Mouse (Mus musculus): ENCODE measurements around the gene Zfp609. TPM values are rescaled to one million over a fixed set of nuclear protein-coding genes. Genes with fewer than 3 reads are reported as not detected.

Zfp609 gene
- polyA plus RNA-seq, 1 experiment from 2014 or later, result 7.7 TPM

GRCm38 (mm10) chr9:65755673-65756375 lies 71.5 kb downstream of the Zfp609 start:
- Histone ChIP-seq H3K4me3 (no peak overlapping the region), H3K4me1 (replicated peaks) (peaks cover 22% of the 10 kb centered on the region), H3K4me2 (no peak overlapping the region), H3K27me3 (no peaks in the 10 kb centered on the region), H3K9ac (no peak overlapping the region), H3K36me3 (no peaks in the 10 kb centered on the region), H3K9me3 (no peaks in the 10 kb centered on the region), H3K27ac (replicated peaks) (peak overlapping the region; percentile 59)
- ATAC-seq (ENCODE audit: low FRiP score, low read depth), result 0 out of 2 replicates have a peak, but pooled peaks have one; percentile 30
- WGBS, result 52% methylated on average over 7 of the region's 7 CpGs

GRCm38 (mm10) chr9:65755164-65755563 lies 72.2 kb downstream of the Zfp609 start:
- ATAC-seq (ENCODE audit: low FRiP score, low read depth), result no peak
- no peak overlapping the region for H3K27ac ChIP-seq (replicated peaks)
- no peaks in the 10 kb centered on the region for H3K36me3 ChIP-seq
- no peaks in the 10 kb centered on the region for H3K9me3 ChIP-seq
- peaks cover 15% of the 10 kb centered on the region for H3K4me1 ChIP-seq (replicated peaks)
- 85% methylated on average over 1 of the region's 1 CpGs for whole genome bisulfite sequencing
- no peak overlapping the region for H3K4me3 ChIP-seq
- no peak overlapping the region for H3K9ac ChIP-seq
- no peak overlapping the region for H3K4me2 ChIP-seq
- no peaks in the 10 kb centered on the region for H3K27me3 ChIP-seq

- ATAC-seq (ENCODE audit: low FRiP score, low read depth), result no peak
- peaks cover 22% of the 10 kb centered on the region for H3K4me1 ChIP-seq (replicated peaks)
- 96% methylated on average over 3 of the region's 3 CpGs for WGBS
- no peaks in the 10 kb centered on the region for H3K9me3 ChIP-seq
- no peak overlapping the region for H3K4me3 ChIP-seq
- no peak overlapping the region for H3K4me2 ChIP-seq
- H3K9ac ChIP-seq, result no peak overlapping the region
- H3K36me3 ChIP-seq, result no peaks in the 10 kb centered on the region
- H3K27me3 ChIP-seq, result no peaks in the 10 kb centered on the region
- H3K27ac ChIP-seq (replicated peaks), result no peak overlapping the region
Measured at GRCm38 (mm10) chr9:65752632-65753031, 74.7 kb downstream of the Zfp609 start.

- Histone ChIP-seq H3K4me3 (no peak overlapping the region), H3K4me2 (no peak overlapping the region), H3K27ac (replicated peaks) (no peak overlapping the region), H3K9me3 (no peaks in the 10 kb centered on the region), H3K4me1 (replicated peaks) (peaks cover 20% of the 10 kb centered on the region), H3K9ac (no peak overlapping the region), H3K27me3 (no peaks in the 10 kb centered on the region), H3K36me3 (no peaks in the 10 kb centered on the region)
- ATAC-seq (ENCODE audit: low FRiP score, low read depth), result no peak
- WGBS, result 96% methylated on average over 7 of the region's 7 CpGs
Measured at GRCm38 (mm10) chr9:65751906-65752305, 75.5 kb downstream of the Zfp609 start.

GRCm38 (mm10) chr9:65748102-65748501 lies 79.3 kb downstream of the Zfp609 start:
- H3K9me3 ChIP-seq, result no peaks in the 10 kb centered on the region
- no peak overlapping the region for H3K9ac ChIP-seq
- 44% methylated on average over 4 of the region's 4 CpGs for WGBS
- ATAC-seq (ENCODE audit: low FRiP score, low read depth), result no peak
- H3K27ac ChIP-seq (replicated peaks), result peak overlapping the region; percentile 1; the same call in 1 of the 2 replicates
- H3K27me3 ChIP-seq, result no peaks in the 10 kb centered on the region
- H3K4me3 ChIP-seq, result no peak overlapping the region
- peaks cover 40% of the 10 kb centered on the region for H3K4me1 ChIP-seq (replicated peaks)
- H3K4me2 ChIP-seq, result no peak overlapping the region
- H3K36me3 ChIP-seq, result no peaks in the 10 kb centered on the region

- H3K4me2 ChIP-seq, result no peak overlapping the region
- 76% methylated on average over 2 of the region's 2 CpGs for WGBS
- H3K4me3 ChIP-seq, result no peak overlapping the region
- H3K27me3 ChIP-seq, result no peaks in the 10 kb centered on the region
- peaks cover 47% of the 10 kb centered on the region for H3K4me1 ChIP-seq (replicated peaks)
- H3K9me3 ChIP-seq, result no peaks in the 10 kb centered on the region
- H3K9ac ChIP-seq, result no peak overlapping the region
- peak overlapping the region; percentile 85; the same call in 1 of the 2 replicates for H3K27ac ChIP-seq (replicated peaks)
- H3K36me3 ChIP-seq, result no peaks in the 10 kb centered on the region
- no peak for ATAC-seq (ENCODE audit: low FRiP score, low read depth)
Measured at GRCm38 (mm10) chr9:65746479-65746878, 80.9 kb downstream of the Zfp609 start.

- WGBS, result 55% methylated on average over 5 of the region's 5 CpGs
- no peak overlapping the region for H3K9ac ChIP-seq
- H3K4me1 ChIP-seq (replicated peaks), result peaks cover 47% of the 10 kb centered on the region
- no peaks in the 10 kb centered on the region for H3K27me3 ChIP-seq
- ATAC-seq (ENCODE audit: low FRiP score, low read depth), result no peak
- H3K4me3 ChIP-seq, result no peak overlapping the region
- no peaks in the 10 kb centered on the region for H3K9me3 ChIP-seq
- no peak overlapping the region for H3K4me2 ChIP-seq
- H3K27ac ChIP-seq (replicated peaks), result peak overlapping the region; percentile 85
- H3K36me3 ChIP-seq, result no peaks in the 10 kb centered on the region
Measured at GRCm38 (mm10) chr9:65745456-65745855, 81.9 kb downstream of the Zfp609 start.

GRCm38 (mm10) chr9:65744171-65745082 lies 82.9 kb downstream of the Zfp609 start:
- Histone ChIP-seq H3K9ac (no peak overlapping the region), H3K27ac (replicated peaks) (peak overlapping the region; percentile 85), H3K4me3 (no peak overlapping the region), H3K36me3 (no peaks in the 10 kb centered on the region), H3K27me3 (no peaks in the 10 kb centered on the region), H3K9me3 (no peaks in the 10 kb centered on the region), H3K4me1 (replicated peaks) (peaks cover 47% of the 10 kb centered on the region), H3K4me2 (peak overlapping the region; percentile 9; the same call in 1 of the 2 replicates)
- ATAC-seq (ENCODE audit: low FRiP score, low read depth), result peak; percentile 93
- WGBS, result 11% methylated on average over 4 of the region's 4 CpGs

GRCm38 (mm10) chr9:65743809-65744170 lies 83.6 kb downstream of the Zfp609 start:
- Histone ChIP-seq H3K27me3 (no peaks in the 10 kb centered on the region), H3K4me1 (replicated peaks) (peaks cover 47% of the 10 kb centered on the region), H3K4me3 (no peak overlapping the region), H3K27ac (replicated peaks) (peak overlapping the region; percentile 85), H3K4me2 (peak overlapping the region; percentile 9; the same call in 1 of the 2 replicates), H3K36me3 (no peaks in the 10 kb centered on the region), H3K9me3 (no peaks in the 10 kb centered on the region), H3K9ac (no peak overlapping the region)
- no peak for ATAC-seq (ENCODE audit: low FRiP score, low read depth)

GRCm38 (mm10) chr9:65743322-65743721 lies 84.0 kb downstream of the Zfp609 start:
- Histone ChIP-seq H3K27ac (replicated peaks) (peak overlapping the region; percentile 85), H3K4me2 (no peak overlapping the region), H3K27me3 (no peaks in the 10 kb centered on the region), H3K4me1 (replicated peaks) (peaks cover 44% of the 10 kb centered on the region), H3K9me3 (no peaks in the 10 kb centered on the region), H3K36me3 (no peaks in the 10 kb centered on the region), H3K9ac (no peak overlapping the region), H3K4me3 (no peak overlapping the region)
- ATAC-seq (ENCODE audit: low FRiP score, low read depth), result no peak

GRCm38 (mm10) chr9:65742777-65743176 lies 84.6 kb downstream of the Zfp609 start:
- Histone ChIP-seq H3K9ac (no peak overlapping the region), H3K4me2 (no peak overlapping the region), H3K4me3 (no peak overlapping the region), H3K4me1 (replicated peaks) (peaks cover 40% of the 10 kb centered on the region), H3K9me3 (no peaks in the 10 kb centered on the region), H3K27ac (replicated peaks) (peak overlapping the region; percentile 85), H3K27me3 (no peaks in the 10 kb centered on the region), H3K36me3 (no peaks in the 10 kb centered on the region)
- ATAC-seq (ENCODE audit: low FRiP score, low read depth), result no peak
- 82% methylated on average over 3 of the region's 3 CpGs for WGBS
